Mouse (Mus musculus) myocyte (in vitro differentiated cells): Measurements from ENCODE around the gene Med13l. TPM values are rescaled to one million over a fixed set of nuclear protein-coding genes. Genes with fewer than 3 reads are reported as not detected.

Source experiments
- H3K27me3 ChIP-seq: one replicate; pipeline ENCODE4 v1.6.1; 2011; ENCODE audit not compliant: control insufficient read depth, insufficient read depth, insufficient read length
- H3K36me3 ChIP-seq: one replicate; pipeline ENCODE4 v1.6.1; 2011; ENCODE audit not compliant: control insufficient read depth, insufficient read depth
- H3K4me2 ChIP-seq: one replicate; pipeline ENCODE4 v1.6.1; 2011; ENCODE audit warnings: low read depth, control low read depth
- H3K4me3 ChIP-seq: one replicate; pipeline ENCODE4 v1.5.1; 2011; ENCODE audit warnings: mild to moderate bottlenecking, control low read depth, moderate library complexity
- H3K79me2 ChIP-seq: one replicate; pipeline ENCODE4 v1.6.1; 2011; ENCODE audit not compliant: control insufficient read depth, insufficient read depth
- H3ac ChIP-seq: one replicate; pipeline ENCODE4 v1.6.1; 2011; ENCODE audit not compliant: control insufficient read depth, insufficient read length
- CEBPB ChIP-seq: IDR thresholded peaks from 2 replicates; pipeline ENCODE4 v1.6.1; 2011; ENCODE audit warnings: mild to moderate bottlenecking, moderate library complexity; ENCODE audit not compliant: poor library complexity, insufficient read depth, severe bottlenecking
- E2F4 ChIP-seq: IDR thresholded peaks from one replicate; pipeline ENCODE4 v1.6.1; 2011; ENCODE audit warnings: mild to moderate bottlenecking, control low read depth, moderate library complexity; ENCODE audit not compliant: insufficient read depth
- MAX ChIP-seq: IDR thresholded peaks from one replicate; pipeline ENCODE4 v1.6.1; 2011; ENCODE audit warnings: low read depth, mild to moderate bottlenecking, control low read depth
- MYOD1 ChIP-seq, 3 experiments: IDR thresholded peaks; one replicate each; pipeline ENCODE4 v1.6.1; 2011; ENCODE audit warnings: control low read depth in 2 of 3, low read depth in 2 of 3, mild to moderate bottlenecking in 2 of 3, moderate library complexity in 1 of 3; ENCODE audit not compliant: insufficient read length in 2 of 3, control insufficient read depth in 1 of 3
- MYOG ChIP-seq, 3 experiments: IDR thresholded peaks; one replicate each; pipeline ENCODE4 v1.6.1; 2011; ENCODE audit warnings: control low read depth in 2 of 3, low read depth in 2 of 3, mild to moderate bottlenecking in 2 of 3; ENCODE audit not compliant: insufficient read length in 2 of 3, control insufficient read depth in 1 of 3, insufficient read depth in 1 of 3
- POLR2A ChIP-seq: IDR thresholded peaks from one replicate; pipeline ENCODE4 v1.6.1; 2011; ENCODE audit warnings: low read depth, mild to moderate bottlenecking, control low read depth, moderate library complexity; ENCODE audit not compliant: insufficient read length
- POLR2AphosphoS2 ChIP-seq: IDR thresholded peaks from one replicate; pipeline ENCODE4 v1.6.1; 2011; ENCODE audit warnings: low read depth, control low read depth; ENCODE audit not compliant: insufficient read length
- REST ChIP-seq: IDR thresholded peaks from one replicate; pipeline ENCODE4 v1.6.1; 2011; ENCODE audit warnings: mild to moderate bottlenecking, control low read depth, moderate library complexity; ENCODE audit not compliant: insufficient read depth, insufficient read length
- SRF ChIP-seq: IDR thresholded peaks from one replicate; pipeline ENCODE4 v1.6.1; 2011; ENCODE audit warnings: low read depth; ENCODE audit not compliant: control insufficient read depth, insufficient read length
- TCF12 ChIP-seq: IDR thresholded peaks from one replicate; pipeline ENCODE4 v1.6.1; 2011; ENCODE audit warnings: mild to moderate bottlenecking, control low read depth; ENCODE audit not compliant: poor library complexity, insufficient read depth, severe bottlenecking
- TCF3 ChIP-seq: IDR thresholded peaks from one replicate; pipeline ENCODE4 v1.6.1; 2011; ENCODE audit warnings: low read depth, control low read depth; ENCODE audit not compliant: insufficient read length
- USF1 ChIP-seq: IDR thresholded peaks from one replicate; pipeline ENCODE4 v1.6.1; 2011; ENCODE audit warnings: low read depth, mild to moderate bottlenecking, control low read depth, moderate library complexity
- polyA plus RNA-seq: library from polyadenylated mRNA; unstranded; fragments of >200 nt; fragmentation: generic; extraction: Trizol; gene quantifications from one replicate; pipeline ENCODE4 v1.2.1, GENCODE M21; 2012; ENCODE audit warnings: missing spikeins

Gene Med13l
- polyA plus RNA-seq, 1 experiment = 7.4 TPM

DNA sequence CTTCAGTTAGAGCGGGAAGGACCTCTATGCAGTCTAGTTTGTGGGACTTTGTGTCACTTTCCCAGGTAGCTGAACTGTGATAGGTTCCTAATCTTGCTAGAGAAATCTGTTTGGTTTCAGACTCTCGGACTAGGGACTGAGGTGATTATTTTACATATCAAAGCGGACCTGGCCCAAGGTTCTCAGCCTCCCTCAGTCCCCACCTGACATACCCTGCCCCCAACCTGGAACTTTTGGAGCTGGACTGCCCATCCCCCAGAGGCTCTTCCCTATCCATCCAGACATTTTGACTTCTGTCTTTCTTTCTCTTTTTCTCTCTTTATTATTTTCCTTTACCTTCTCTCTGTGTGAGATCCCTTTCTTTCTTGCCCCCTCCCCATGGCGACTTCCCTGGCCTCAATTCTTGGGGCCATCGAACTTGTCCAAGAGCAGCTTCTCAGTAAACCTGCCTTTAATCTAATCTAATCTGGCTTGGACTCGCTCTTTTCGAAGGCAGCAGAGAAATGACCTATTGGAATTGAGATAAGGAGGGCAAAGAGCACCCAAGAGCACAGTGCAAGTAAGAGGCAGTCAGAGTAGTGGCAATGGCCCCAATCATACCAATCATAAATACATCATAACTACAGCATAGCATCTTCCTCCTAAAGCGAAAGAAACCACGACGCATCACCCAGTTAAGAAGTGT, 130.7 kb downstream of the Med13l start:
- no peak for TF ChIP-seq MAX
- no peak for TF ChIP-seq MYOG (IDR thresholded peaks at IDR 0.05; ENCODE audit: control insufficient read depth in 1 of 3, insufficient read depth in 1 of 3, insufficient read length in 2 of 3, low read depth in 2 of 3)
- TF ChIP-seq REST = no peak
- TF ChIP-seq SRF = no peak
- no peak for TF ChIP-seq MYOD1 (IDR thresholded peaks at IDR 0.05; ENCODE audit: control insufficient read depth in 1 of 3, insufficient read length in 2 of 3, low read depth in 2 of 3)
- TF ChIP-seq TCF3 = no peak
- TF ChIP-seq TCF12 = no peak
- TF ChIP-seq POLR2AphosphoS2 = no peak
- TF ChIP-seq POLR2A = no peak
- no peak for TF ChIP-seq E2F4
- Histone ChIP-seq H3K36me3 (no peaks in the 10 kb centered on the region), H3K4me2 (no peak overlapping the region), H3K79me2 (peaks cover 24% of the 10 kb centered on the region), H3K27me3 (no peaks in the 10 kb centered on the region), H3K4me3 (no peak overlapping the region), H3ac (no peak overlapping the region)

- Histone ChIP-seq H3K4me3 (no peak overlapping the region), H3K4me2 (no peak overlapping the region), H3K27me3 (no peaks in the 10 kb centered on the region), H3K36me3 (no peaks in the 10 kb centered on the region), H3ac (no peak overlapping the region), H3K79me2 (peaks cover 21% of the 10 kb centered on the region)
- TF ChIP-seq MYOD1 (IDR thresholded peaks at IDR 0.05; ENCODE audit: control insufficient read depth in 1 of 3, insufficient read length in 2 of 3, low read depth in 2 of 3) (no peak), MYOG (IDR thresholded peaks at IDR 0.05; ENCODE audit: control insufficient read depth in 1 of 3, insufficient read depth in 1 of 3, insufficient read length in 2 of 3, low read depth in 2 of 3) (no peak), SRF (no peak), USF1 (no peak), E2F4 (no peak), CEBPB (no peak)
These were observed 131.2 kb downstream of the Med13l start for GRCm38 (mm10) chr5:118691710-118692040.

DNA sequence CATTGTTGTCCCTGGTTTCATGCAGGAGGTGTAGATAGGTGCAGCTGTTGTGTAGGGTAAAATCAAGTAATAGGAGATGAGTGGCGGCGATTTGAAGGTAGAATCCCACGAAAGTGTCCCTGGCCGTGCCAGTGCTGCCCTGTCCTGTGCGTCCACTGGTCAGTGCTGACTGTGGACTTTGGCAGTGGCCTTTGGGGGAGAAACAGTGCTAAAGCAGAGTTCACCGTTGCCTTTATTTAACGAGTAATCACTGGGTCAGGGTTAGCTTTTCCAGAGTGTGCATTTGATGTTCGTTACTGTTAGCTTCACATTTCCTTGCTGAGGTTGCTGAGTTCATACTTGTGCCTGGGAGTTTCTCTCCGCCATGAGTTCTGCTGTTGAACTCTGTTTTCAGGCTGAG, 133.5 kb downstream of the Med13l start:
- TF ChIP-seq POLR2AphosphoS2 (no peak), MYOG (IDR thresholded peaks at IDR 0.05; ENCODE audit: control insufficient read depth in 1 of 3, insufficient read depth in 1 of 3, insufficient read length in 2 of 3, low read depth in 2 of 3) (no peak), POLR2A (no peak), TCF12 (no peak)
- no peak overlapping the region for H3K4me2 ChIP-seq
- no peak overlapping the region for H3ac ChIP-seq
- H3K4me3 ChIP-seq = no peak overlapping the region
- H3K27me3 ChIP-seq = no peaks in the 10 kb centered on the region
- peaks cover 9% of the 10 kb centered on the region for H3K79me2 ChIP-seq
- H3K36me3 ChIP-seq = no peaks in the 10 kb centered on the region

GRCm38 (mm10) chr5:118697073-118697472, 136.6 kb downstream of the Med13l start:
- no peak overlapping the region for H3K4me3 ChIP-seq
- no peaks in the 10 kb centered on the region for H3K36me3 ChIP-seq
- no peak for TF ChIP-seq USF1
- no peak for TF ChIP-seq MYOD1 (IDR thresholded peaks at IDR 0.05; ENCODE audit: control insufficient read depth in 1 of 3, insufficient read length in 2 of 3, low read depth in 2 of 3)
- TF ChIP-seq POLR2AphosphoS2 = no peak
- no peak for TF ChIP-seq CEBPB
- H3K79me2 ChIP-seq = peaks cover 24% of the 10 kb centered on the region
- no peak overlapping the region for H3K4me2 ChIP-seq
- no peaks in the 10 kb centered on the region for H3K27me3 ChIP-seq
- H3ac ChIP-seq = no peak overlapping the region

DNA sequence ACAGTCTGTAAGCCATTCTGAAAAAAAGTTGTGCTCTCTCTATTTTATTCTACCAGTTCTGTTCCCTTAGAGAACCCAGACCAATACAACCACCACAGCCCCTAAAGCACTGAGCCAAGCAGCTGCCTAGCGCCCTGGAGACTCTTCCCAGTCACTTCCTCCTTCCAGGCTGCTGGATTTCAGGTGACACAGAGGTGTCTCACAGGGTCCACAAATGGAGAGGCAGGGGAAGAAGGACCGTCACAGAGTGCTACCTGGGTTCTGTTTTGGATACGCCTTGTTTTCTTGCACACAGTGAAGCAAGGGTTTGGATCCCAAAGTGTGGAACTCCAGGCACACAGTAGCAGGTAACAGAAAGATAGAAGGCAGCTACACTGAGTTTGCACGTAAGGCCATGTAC, 140.5 kb downstream of the Med13l start:
- Histone ChIP-seq H3ac (no peak overlapping the region), H3K4me2 (no peak overlapping the region), H3K27me3 (no peaks in the 10 kb centered on the region), H3K4me3 (no peak overlapping the region), H3K79me2 (peaks cover 38% of the 10 kb centered on the region), H3K36me3 (no peaks in the 10 kb centered on the region)
- no peak for TF ChIP-seq POLR2AphosphoS2
- no peak for TF ChIP-seq E2F4
- TF ChIP-seq SRF = no peak
- TF ChIP-seq POLR2A = no peak
- TF ChIP-seq REST = no peak
